Mouse (Mus musculus) urinary bladder, adult 18-20 months (tissue): ENCODE measurements at regions not wholly inside any gene's neighbourhood (a gene's known extent, or its start where the extent isn't known, plus 50 kb on each side); places are given as distances from the start of the nearest gene placed in this dataset.
A peak's percentile ranks its signal among the peaks of the same experiment; 100 is the strongest.

ENCODE experiments used
- DNase-seq, 2 experiments: peaks; one replicate each; pipeline ENCODE4 v3.0.0; 2022; ENCODE audit warnings: low spot score in 2 of 2, mixed read lengths in 2 of 2

GRCm38 (mm10) chr4:58728641-58729040 is 58.9 kb downstream of the Olfr267 start:
- no peak for DNase-seq

GRCm38 (mm10) chr4:58726424-58726823 is 61.1 kb downstream of the Olfr267 start:
- no peak for DNase-seq

GRCm38 (mm10) chr4:58722772-58723171 is 64.7 kb downstream of the Olfr267 start:
- no peak for DNase-seq

GRCm38 (mm10) chr4:58720682-58721081 is 66.8 kb downstream of the Olfr267 start:
- DNase-seq, result no peak

GRCm38 (mm10) chr4:58716426-58716825 is 71.1 kb downstream of the Olfr267 start:
- no peak for DNase-seq

GRCm38 (mm10) chr4:58715846-58716245 is 71.7 kb downstream of the Olfr267 start:
- no peak for DNase-seq

GRCm38 (mm10) chr4:58714221-58714620 is 73.3 kb downstream of the Olfr267 start:
- peak; percentile 39 to 53 for DNase-seq

GRCm38 (mm10) chr4:58712875-58713274 is 74.6 kb downstream of the Olfr267 start:
- no peak for DNase-seq

GRCm38 (mm10) chr4:58712166-58712565 is 75.3 kb downstream of the Olfr267 start:
- DNase-seq, result no peak

- DNase-seq, result no peak
Observed at GRCm38 (mm10) chr4:58699236-58699798, 88.2 kb downstream of the Olfr267 start.

- peak in 1 of 2 experiments; percentile 18 for DNase-seq
Observed at GRCm38 (mm10) chr4:58698828-58699227, 88.7 kb downstream of the Olfr267 start.

GRCm38 (mm10) chr4:58696684-58697083 is 90.8 kb downstream of the Olfr267 start:
- peak in 1 of 2 experiments; percentile 22 for DNase-seq

- DNase-seq, result no peak
Observed at GRCm38 (mm10) chr4:58695281-58695680, 92.2 kb downstream of the Olfr267 start.

- no peak for DNase-seq
Observed at GRCm38 (mm10) chr4:58693018-58693417, 94.5 kb downstream of the Olfr267 start.

GRCm38 (mm10) chr4:58681926-58682325 is 105.6 kb downstream of the Olfr267 start:
- no peak for DNase-seq

- DNase-seq, result no peak
Observed at GRCm38 (mm10) chr4:58677701-58678385, 109.7 kb downstream of the Olfr267 start.

GRCm38 (mm10) chr4:58671406-58672035 is 116.0 kb downstream of the Olfr267 start:
- no peak for DNase-seq

- DNase-seq, result no peak
Observed at GRCm38 (mm10) chr4:58670906-58671250, 116.6 kb downstream of the Olfr267 start.

GRCm38 (mm10) chr4:58670107-58670905 is 116.6 kb upstream of the Lpar1 start:
- no peak for DNase-seq

- DNase-seq, result no peak
Observed at GRCm38 (mm10) chr4:58668368-58669153, 114.9 kb upstream of the Lpar1 start.

GRCm38 (mm10) chr4:58663628-58664205 is 110.0 kb upstream of the Lpar1 start:
- DNase-seq, result no peak
